Mouse (Mus musculus) A20 (cell line): Measurements from ENCODE around the gene Sema6b.

Experiments used
- DNase-seq: peaks from one replicate; pipeline ENCODE4 v3.0.0-alpha.2; 2011; ENCODE audit warnings: low read depth, low spot score

The Sema6b gene

GRCm38 (mm10) chr17:56139858-56140595 lies at the start of gene Sema6b:
TSS of gene Sema6b (minus strand) at chr17:56140343.
- peak; percentile 73 for DNase-seq

DNA sequence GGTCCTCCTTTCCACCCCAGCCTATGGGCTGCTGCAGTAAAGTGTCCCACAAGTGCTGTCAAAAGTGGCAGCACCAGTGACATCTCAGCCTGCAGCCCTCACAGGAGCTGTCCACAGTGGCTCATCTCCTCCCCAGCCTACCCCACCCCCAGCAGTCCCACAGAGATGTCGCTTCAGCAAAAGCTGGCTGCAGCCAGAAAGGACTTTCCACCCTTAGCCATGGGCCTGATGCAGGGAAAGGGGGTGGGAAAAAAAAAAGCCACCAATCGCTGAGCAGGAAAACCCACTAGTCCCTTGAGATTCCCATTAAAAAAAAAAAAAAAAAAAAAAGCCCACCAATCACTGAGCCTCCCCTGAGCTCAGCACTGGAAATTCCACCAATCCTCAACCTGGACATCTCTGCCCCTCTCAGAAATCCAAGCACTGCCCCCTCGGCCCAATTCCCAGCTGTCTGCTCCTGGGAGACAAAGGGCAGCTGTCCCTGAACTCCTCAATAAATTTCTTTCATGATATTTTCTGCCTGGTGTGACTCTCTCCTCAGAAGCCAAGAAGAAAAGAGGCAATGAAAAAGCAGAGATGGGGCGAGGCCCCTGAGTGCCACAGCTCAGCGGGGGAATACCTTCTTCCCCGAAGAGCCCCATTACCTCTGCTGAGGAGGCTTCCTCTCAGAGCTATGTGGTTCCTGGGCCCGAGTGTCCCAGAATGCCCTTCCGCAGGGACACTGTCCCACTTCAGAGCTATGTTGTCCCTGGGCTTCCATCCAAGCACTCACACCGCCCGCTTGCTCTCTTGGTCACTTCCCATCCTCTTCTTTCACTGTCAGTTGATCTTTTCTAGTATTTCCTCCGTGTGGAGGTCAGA lies 45.4 kb upstream of the Sema6b start:
- no peak for DNase-seq

- DNase-seq: peak; percentile 95
Measured at GRCm38 (mm10) chr17:56183658-56184103, 43.5 kb upstream of the Sema6b start, which contains the start of gene Mydgf. TSS of gene Mydgf (minus strand) at chr17:56183920.

DNA sequence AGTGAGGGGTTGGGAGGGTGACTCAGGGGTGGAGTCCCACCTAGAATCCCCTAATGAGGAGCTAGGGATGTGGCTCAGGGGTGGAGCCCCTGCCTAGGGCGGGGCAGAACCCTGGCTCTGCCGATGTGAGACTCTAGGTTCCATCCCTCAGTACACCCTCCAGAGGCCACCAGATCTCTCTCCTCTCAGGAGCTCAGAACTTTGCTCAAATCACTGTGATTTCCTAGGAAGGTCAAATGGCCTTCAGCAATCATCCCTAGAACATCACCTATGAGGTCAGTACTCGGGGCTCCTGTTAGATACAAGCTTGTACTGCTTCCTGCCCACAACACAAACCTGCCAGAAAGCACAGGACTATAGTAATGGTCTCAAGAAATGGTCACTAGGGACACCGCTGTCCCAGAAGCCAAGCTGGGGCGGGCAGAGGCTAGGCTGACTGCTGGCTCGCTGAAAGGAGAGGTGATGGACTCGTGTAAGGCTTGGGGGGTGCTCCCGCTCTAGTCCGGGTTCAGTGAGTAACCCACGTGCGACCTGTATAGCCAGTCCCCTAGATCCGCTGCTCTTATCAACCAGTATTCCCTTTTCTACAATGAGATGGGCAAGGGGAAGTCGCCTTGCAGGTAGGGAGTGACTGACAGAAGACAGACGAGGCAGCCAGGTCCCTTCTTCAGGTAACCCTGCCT lies 43.0 kb upstream of the Sema6b start:
- peak; percentile 31 for DNase-seq

- DNase-seq: no peak
Measured at GRCm38 (mm10) chr17:56175416-56175815, 35.3 kb upstream of the Sema6b start.

- no peak for DNase-seq
Measured at GRCm38 (mm10) chr17:56173401-56174046, 33.4 kb upstream of the Sema6b start.

DNA sequence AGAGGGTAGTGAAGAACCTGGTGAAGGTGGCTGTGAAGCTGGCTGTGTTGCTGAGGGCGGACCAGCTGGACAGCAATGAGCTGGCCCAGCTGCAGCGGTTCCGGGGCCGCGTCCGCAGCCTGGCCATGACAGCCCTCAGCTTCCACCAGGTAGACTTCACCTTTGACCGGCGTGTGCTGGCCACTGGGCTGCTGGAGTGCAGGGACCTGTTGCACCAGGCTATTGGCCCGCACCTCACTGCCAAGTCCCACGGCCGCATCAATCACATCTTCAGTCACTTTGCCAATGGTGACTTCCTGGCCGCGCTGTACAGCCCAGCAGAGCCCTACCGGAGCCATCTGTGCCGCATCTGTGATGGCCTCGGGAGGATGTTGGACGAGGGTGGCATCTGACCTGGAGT lies 31.7 kb upstream of the Sema6b start:
- no peak for DNase-seq

GRCm38 (mm10) chr17:56171456-56171855 lies 31.3 kb upstream of the Sema6b start:
- no peak for DNase-seq

DNA sequence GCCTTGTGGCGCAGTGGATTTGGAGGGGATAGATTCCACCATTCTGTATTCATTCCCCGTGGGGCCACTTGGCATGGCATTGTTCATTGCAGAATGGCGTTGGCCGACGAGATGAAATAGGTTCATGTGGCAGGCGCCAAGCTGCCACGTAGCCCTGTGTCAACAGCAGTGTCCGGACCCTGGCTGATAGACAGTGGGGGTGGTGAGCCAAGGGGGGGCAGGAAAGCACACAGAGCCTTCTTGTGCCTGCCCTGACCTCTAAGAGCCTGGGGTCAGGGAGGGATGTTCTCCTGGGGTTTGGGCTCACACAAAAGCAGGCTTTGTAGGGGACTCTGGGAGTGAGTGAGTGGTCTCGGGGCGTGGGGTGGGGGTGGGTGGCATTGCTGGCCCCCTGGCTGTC lies 30.5 kb upstream of the Sema6b start:
- no peak for DNase-seq

- no peak for DNase-seq
Measured at GRCm38 (mm10) chr17:56169830-56170229, 29.7 kb upstream of the Sema6b start.

GRCm38 (mm10) chr17:56165671-56166070 lies 25.5 kb upstream of the Sema6b start:
- no peak for DNase-seq

DNA sequence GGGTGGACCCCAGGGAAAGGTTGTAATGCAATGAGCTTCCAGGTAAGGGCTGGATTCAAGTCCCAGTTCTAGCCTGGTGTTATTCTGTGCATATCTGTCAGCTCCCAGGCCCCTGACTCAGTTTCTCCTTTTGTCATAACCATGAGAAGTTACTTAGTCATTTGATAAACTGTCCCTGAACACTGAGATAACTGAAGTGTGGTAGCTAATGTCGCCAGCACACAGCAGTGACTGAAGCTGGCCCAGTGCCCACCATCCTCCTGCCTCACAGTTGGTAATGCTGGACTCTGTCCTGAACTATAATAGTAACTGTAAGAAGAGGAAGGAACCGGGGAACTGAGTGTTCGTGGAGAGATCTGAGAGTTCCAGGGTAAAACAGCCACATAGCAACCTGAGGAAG lies 24.4 kb upstream of the Sema6b start:
- DNase-seq: no peak

DNA sequence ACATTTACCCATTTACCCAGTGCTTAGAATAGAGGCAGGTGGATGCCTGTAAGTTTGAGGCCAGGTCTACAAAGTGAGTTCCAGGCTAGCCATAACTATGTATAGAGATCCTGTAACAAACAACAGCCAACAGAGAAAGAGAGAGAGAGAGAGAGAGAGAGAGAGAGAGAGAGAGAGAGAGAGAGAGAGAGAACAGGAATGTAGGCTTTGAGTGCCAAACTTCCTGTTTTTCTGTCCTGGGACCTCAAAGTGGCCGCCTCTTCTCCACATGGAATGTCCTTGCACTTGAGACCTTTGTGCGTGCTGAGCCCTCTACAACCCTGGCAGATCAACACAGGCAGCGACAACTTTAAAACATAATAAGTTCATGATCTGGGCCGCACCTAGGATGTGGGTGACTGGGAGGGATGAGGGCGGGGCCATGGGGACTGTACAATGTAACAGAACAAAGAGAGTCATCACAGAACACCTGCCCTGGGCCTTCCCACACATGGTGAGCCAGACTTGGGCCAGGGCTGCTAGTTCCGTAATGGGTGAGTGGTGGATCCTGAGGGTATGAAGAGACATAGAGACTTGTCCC lies 23.5 kb upstream of the Sema6b start:
- no peak for DNase-seq

- DNase-seq: peak; percentile 92
Measured at GRCm38 (mm10) chr17:56162231-56162774, 22.2 kb upstream of the Sema6b start, which contains the start of gene Tnfaip8l1. TSS of gene Tnfaip8l1 (plus strand) at chr17:56162477.

DNA sequence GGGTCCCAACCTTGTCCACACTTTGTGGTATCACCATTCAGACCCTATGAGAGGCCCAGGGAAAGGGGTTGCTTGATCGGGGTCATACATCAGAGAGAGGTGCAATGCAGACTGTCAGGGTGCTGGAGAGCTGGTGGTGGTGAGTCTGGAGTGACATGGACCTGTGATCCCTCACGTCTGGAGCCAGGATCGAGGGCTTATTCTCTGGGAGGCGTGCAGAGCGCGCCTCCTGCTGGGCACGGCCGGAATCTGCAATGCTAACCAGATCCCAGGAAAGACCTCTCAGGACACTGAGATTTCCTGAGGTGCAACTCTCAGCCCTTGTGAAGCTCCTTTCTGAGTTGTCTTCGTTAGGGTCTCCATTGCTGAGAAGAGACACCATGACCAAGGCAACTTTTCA lies 19.6 kb upstream of the Sema6b start:
- DNase-seq: peak; percentile 61

DNA sequence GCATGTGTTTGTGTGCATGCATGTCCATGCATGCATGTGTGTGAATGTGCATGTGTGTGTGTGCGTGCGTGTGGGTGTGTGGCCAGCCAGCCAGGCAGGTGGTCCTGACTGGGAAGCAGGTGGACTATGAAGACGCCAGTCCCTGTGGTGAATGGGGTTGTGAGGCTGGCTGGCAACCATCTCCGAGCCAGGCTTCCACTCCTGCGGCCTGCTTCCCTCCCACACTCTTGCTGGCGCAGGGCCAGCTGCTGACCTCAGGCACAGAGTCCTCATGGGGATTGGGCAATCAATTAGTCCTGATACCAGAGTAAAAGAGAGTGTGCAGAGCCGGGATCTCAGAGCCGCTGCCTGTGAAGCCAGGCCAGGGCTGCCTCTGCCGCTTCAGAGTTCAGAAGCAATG lies 13.5 kb upstream of the Sema6b start:
- DNase-seq: no peak

DNA sequence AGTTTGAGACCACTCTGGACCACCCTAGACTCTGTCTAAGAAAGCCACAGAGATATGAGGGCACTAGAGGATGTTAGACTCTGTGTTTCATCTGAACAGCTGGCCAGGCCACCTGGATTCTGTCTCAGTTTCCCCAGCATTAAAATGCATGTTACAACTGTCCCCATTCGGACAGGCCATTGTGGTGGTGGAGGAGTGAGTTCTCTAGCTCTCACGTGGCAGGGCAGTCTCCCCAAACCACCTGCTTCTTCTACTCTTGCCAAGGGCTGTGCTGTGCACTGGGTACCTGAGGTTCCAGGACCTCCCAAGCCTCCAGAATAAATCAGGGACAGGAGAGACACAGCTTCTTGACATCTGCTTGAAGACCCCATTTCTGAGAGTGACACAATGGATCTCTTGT lies 9.8 kb upstream of the Sema6b start:
- DNase-seq: no peak

DNA sequence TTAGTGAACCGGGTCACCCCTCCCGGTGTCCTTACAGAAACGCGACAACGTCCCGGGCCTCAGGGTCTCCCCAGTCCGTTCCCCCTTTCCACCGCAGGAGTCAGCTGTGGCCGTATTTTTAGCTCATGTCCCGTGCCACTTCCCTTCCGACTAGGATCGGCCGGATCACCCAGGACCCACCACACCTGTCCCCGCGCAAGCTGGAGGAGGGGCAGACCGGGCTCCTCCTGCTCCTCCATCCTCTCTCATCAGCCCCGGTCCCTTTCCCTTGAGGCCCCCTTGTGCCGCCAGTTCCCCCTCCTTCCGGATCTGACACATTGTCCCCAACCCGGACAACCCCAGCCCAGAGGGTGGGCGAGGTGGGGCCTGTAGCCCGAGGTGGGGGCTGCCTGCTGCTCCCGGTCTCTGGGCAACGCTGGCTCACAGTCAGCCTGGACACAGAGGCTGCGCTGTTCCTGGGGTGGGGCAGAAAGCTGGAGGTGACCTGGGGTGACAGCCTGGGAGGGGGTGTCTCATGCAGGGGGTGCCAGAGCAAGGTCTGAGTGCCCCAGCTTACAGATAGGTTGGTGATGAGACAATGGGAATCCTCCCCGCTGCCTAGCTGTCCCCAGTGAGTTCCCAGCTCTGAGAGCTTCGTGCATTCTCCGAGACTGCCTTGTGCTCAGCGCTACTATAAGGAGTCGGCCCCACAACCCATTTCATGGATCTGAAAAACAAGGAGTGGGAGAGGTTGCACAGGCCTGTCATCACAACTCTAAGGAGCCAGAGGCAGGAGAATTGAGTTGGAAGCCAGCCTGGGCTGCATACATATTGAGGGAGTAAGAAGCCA lies 8.9 kb upstream of the Sema6b start:
- no peak for DNase-seq

DNA sequence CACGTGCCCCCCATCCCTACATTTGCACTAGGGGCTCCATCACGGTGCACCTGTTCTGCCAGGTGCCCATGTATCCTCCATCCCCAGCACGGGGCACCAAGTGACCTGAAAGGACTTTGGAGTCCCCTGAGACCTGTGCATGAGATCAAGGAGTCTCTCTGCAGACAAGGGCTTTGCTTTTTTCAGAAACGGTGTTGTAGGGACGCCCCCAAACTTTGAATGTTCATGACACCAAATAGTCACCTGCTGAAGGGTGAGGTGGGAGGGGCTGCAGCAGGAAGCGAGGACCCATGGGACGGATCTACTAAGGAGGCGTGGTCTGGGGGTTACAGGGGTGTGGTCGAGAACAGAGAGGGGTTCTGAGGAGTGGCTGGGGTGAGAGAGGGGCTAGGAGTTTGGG lies 8.1 kb upstream of the Sema6b start:
- peak; percentile 81 for DNase-seq

DNA sequence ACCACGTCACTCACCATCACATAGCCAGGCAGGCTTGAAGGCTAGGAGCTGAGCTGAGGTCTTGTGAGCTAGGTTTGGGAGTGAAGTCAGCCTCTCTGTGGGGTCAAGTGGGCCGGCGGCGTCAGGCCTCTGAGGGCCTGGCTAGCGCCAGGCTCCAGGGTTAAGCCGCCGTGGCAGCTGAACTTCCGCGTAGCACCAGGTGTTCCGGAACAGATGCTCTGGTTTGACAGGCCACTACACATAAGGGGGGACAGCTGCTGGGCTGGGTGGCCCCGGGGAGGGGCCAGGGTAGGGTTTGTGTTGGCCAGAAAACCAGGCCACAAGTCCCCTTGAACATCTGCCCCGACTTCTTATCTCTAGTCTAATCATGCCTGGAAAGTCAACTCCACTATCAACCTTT lies 7.3 kb upstream of the Sema6b start:
- DNase-seq: peak; percentile 71
